Mouse (Mus musculus) liver, adult 2 months (tissue): ENCODE measurements around the gene Six1. TPM values are rescaled to one million over a fixed set of nuclear protein-coding genes. Genes with fewer than 3 reads are reported as not detected.

ENCODE experiments used
- DNase-seq: peaks from one replicate; pipeline ENCODE4 v3.0.0-alpha.2; 2011; ENCODE audit warnings: low read depth, low spot score; ENCODE audit errors: extremely low read depth
- H3K27ac ChIP-seq: fragments of 200-500 bp; replicated peaks from 2 replicates; pipeline ENCODE4 v1.5.1; 2012; ENCODE audit warnings: low read depth, mild to moderate bottlenecking, control low read depth, inconsistent platforms, low read length; ENCODE audit not compliant: insufficient read depth
- H3K27me3 ChIP-seq: fragments of 200-500 bp; 2 replicates; pipeline ENCODE4 v1.6.1; 2012; ENCODE audit warnings: mild to moderate bottlenecking, moderate library complexity, low read length, inconsistent platforms; ENCODE audit not compliant: control insufficient read depth, insufficient read depth
- H3K36me3 ChIP-seq: fragments of 200-500 bp; 2 replicates; pipeline ENCODE4 v1.6.1; 2012; ENCODE audit warnings: low read length, inconsistent platforms; ENCODE audit not compliant: control insufficient read depth, insufficient read depth
- H3K4me1 ChIP-seq: fragments of 200-500 bp; 2 replicates; pipeline ENCODE4 v1.6.1; 2011; ENCODE audit warnings: low read length; ENCODE audit not compliant: control insufficient read depth, insufficient read depth
- H3K4me3 ChIP-seq: fragments of 200-500 bp; 2 replicates; pipeline ENCODE4 v1.5.1; 2011; ENCODE audit warnings: low read depth, mild to moderate bottlenecking, control low read depth, low read length, moderate library complexity; ENCODE audit not compliant: insufficient read depth
- H3K79me2 ChIP-seq: fragments of 200-500 bp; 2 replicates; pipeline ENCODE4 v1.6.1; 2012; ENCODE audit warnings: inconsistent platforms, mild to moderate bottlenecking, low read length, moderate library complexity; ENCODE audit not compliant: control insufficient read depth, insufficient read depth
- H3K9ac ChIP-seq: fragments of 200-500 bp; 2 replicates; pipeline ENCODE4 v1.6.1; 2012; ENCODE audit warnings: low read depth, mild to moderate bottlenecking, control low read depth, inconsistent platforms, low read length
- CTCF ChIP-seq: fragments of 200-500 bp; IDR thresholded peaks from 2 replicates; pipeline ENCODE4 v1.5.1; 2011; ENCODE audit warnings: low read depth, low read length, control low read depth
- POLR2A ChIP-seq: fragments of 200-500 bp; IDR thresholded peaks from 2 replicates; pipeline ENCODE4 v1.6.1; 2011; ENCODE audit warnings: low read length, control low read depth; ENCODE audit not compliant: insufficient read depth; ENCODE audit errors: extremely low read depth
- WGBS: fragments of 180-500 bp; shearing (Covaris S2); methylation state at CpG from one replicate; pipeline ENCODE4 v1.1.7; 2018; 5-methylcytosine and 5-hydroxymethylcytosine counted together
- polyA plus RNA-seq: library from polyadenylated mRNA; depleted of rRNA; stranded (reverse); fragments of >200 nt; gene quantifications from 2 replicates; pipeline ENCODE4 v1.2.3, GENCODE M21; 2012; rRNA removed
- total RNA-seq: library from RNA; depleted of rRNA; stranded (reverse); fragments of >200 nt; gene quantifications from 2 replicates; pipeline ENCODE4 v1.2.3, GENCODE M21; 2014; rRNA removed

Six1 gene
- total and polyA plus RNA-seq, 2 experiments: 0.09 TPM; not detected in 1

GRCm38 (mm10) chr12:72998105-72999001 is 55.3 kb downstream of the Six1 start:
- H3K79me2 ChIP-seq: no peaks in the 10 kb centered on the region
- H3K4me3 ChIP-seq: no peak overlapping the region
- H3K9ac ChIP-seq: no peak overlapping the region
- no peak for TF ChIP-seq POLR2A
- no peak for TF ChIP-seq CTCF
- H3K36me3 ChIP-seq: no peaks in the 10 kb centered on the region
- no peaks in the 10 kb centered on the region for H3K4me1 ChIP-seq
- no peak for DNase-seq
- H3K27ac ChIP-seq: no peak overlapping the region
- 93% methylated on average over 4 of the region's 4 CpGs for WGBS
- H3K27me3 ChIP-seq: peaks cover under 1% of the 10 kb centered on the region; the same call in 1 of the 2 replicates

DNA sequence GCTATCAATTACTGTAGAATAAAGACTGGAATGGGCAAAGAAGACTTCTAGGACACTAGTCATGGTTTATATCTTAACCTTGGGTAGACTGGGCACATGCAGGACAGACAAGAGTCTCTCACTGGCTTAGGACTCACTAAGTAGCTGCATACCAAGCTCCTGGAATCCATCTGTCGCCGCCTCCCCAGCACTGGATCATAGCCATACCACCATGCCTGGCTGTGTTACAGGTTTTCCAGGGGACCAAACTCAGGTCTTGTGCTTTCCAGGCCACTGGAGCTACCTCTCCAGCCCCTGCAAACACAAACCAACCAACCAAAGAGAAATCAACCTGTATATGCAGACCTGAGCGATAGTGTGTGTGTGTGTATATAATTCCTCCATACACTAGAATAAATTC is 57.0 kb downstream of the Six1 start:
- no peaks in the 10 kb centered on the region for H3K36me3 ChIP-seq
- no peak overlapping the region for H3K4me3 ChIP-seq
- H3K27me3 ChIP-seq: no peaks in the 10 kb centered on the region
- no peaks in the 10 kb centered on the region for H3K4me1 ChIP-seq
- H3K27ac ChIP-seq: no peak overlapping the region
- WGBS: 95% methylated on average over 3 of the region's 3 CpGs
- no peak for DNase-seq
- no peak overlapping the region for H3K9ac ChIP-seq
- no peaks in the 10 kb centered on the region for H3K79me2 ChIP-seq
- no peak for TF ChIP-seq CTCF

Other genes starting within 250 kb of the Six1 start
- not detected in 2 replicates for gene Six6, start 114.0 kb downstream of the Six1 start, total RNA-seq
- not detected in 2 replicates for gene Six6, start 114.0 kb downstream of the Six1 start, polyA plus RNA-seq
- gene 4930447C04Rik, start 113.1 kb downstream of the Six1 start, total RNA-seq: not detected in 2 replicates
- gene 4930447C04Rik, start 113.1 kb downstream of the Six1 start, polyA plus RNA-seq: not detected in 2 replicates
- gene Six4, start 59.6 kb upstream of the Six1 start, total RNA-seq: under 0.01 and 0.09 TPM in 2 replicates
- not detected in 2 replicates for gene Six4, start 59.6 kb upstream of the Six1 start, polyA plus RNA-seq
- gene Mnat1, start 69.8 kb upstream of the Six1 start, total RNA-seq: 8.1 and 10.6 TPM in 2 replicates
- gene Mnat1, start 69.8 kb upstream of the Six1 start, polyA plus RNA-seq: 2.4 and 3.4 TPM in 2 replicates
- gene Trmt5, start 232.8 kb upstream of the Six1 start, total RNA-seq: 6.0 and 8.4 TPM in 2 replicates
- gene Trmt5, start 232.8 kb upstream of the Six1 start, polyA plus RNA-seq: 2.5 and 3.1 TPM in 2 replicates
- 8.1 and 11.2 TPM in 2 replicates for gene Slc38a6, start 232.9 kb upstream of the Six1 start, total RNA-seq
- 4.5 and 8.6 TPM in 2 replicates for gene Slc38a6, start 232.9 kb upstream of the Six1 start, polyA plus RNA-seq